Mouse (Mus musculus) c-Kit-positive CD71-positive TER-119-positive erythroid progenitor cells, embryonic 14.5 days (primary cell): ENCODE data around the gene Helt.

ENCODE experiments used
- DNase-seq: peaks from one replicate; pipeline ENCODE4 v3.0.0-alpha.2; 2013; ENCODE audit warnings: low spot score

The Helt gene

DNA sequence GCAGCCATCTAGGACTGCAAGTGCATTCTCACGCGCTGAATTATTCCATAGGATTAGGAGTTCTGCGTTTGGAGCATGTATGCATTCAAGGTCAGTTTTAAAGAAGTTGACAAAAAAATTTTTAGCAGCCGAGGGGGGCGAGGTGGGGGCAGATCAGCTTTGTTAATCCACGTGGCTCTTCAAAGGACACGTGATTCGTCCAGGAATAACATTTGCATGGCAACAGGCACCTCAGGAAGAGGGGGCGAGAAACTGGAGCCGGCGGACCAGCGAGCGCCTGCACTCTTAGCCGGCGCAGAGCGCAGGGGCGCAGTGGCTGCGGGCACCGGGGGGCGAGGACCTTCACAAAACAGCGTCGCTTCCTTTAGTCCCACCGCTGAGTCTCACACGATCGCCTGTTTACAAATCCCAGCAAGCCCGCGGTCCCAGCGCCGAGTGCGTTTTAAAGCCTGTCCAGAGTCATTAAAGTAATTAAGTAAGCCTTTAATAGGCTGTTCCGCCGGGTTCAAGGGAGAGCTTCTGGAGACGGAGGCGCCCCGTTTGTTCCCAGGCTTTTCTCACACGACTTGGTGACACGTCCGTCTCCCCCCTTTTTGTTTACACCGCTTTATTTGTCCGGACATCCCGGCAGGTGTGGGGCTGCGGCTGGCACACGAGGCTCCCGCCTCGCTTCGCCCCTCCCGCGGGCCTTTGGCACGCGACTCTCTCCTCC lies at the start of gene Helt:
Helt (minus strand) TSS at position 491 of the 712 bp plus-strand sequence.
- DNase-seq: no peak

DNA sequence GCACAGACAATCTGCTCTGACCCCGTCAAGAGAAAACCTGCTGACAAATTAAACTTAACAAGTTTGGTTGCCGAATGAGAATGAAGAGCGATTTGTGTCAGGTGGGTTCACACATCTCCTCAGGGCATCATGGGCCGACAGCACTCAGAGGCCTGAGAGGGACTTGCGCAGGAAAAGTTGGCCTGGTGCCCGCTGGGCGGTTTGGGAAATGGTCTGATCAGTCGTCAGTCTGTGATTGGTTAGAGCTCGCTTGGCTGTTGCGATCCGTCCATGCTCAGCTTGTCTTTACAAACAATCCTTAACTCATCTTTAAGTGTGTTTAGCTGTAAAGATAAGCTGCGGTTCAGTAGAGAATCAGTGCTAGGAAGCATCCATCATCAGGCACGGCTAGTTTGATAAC lies 47.8 kb upstream of the Helt start:
- DNase-seq: no peak

DNA sequence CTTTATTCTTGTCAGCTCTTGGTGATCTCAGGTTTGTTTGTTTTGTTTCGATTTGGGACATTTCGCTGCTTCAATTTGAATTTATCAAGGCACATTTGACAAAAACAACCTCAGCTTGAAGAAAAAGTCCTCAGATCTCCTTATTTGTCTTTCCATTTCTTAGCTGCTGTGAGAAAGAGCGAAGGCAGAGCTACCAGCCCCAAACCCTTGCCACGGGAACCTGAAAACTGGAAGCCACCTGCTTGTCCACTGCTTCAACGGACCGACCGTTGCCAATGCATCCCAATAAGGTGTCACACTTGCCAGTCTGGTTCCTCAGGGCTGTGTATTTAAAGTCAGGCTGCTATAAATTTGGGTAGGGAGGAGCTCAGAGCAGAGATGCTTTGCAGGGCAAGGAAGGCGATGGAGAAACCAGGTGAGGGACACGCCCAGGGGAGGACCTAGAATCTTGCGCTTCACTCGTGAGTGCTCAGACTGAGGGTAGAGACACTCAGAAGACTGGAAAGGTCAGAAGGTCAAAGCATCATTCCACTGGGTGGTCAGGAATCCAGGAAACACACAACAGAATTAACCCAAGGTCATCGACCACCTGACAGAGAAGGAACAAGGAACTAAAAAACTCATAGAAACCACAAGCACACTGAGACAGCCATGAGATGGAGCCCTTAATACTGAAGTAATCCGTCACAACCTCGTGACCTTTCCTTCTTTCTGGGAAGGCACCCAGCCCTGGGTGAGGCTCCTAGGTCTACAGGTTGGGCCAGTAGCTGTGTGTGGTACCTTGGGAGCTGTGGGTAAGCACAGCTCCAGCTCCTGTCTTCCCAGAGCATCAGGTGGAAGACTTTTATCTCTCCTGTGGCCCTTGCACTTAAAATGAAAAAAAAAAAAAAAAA lies 46.2 kb upstream of the Helt start:
- DNase-seq: no peak

DNA sequence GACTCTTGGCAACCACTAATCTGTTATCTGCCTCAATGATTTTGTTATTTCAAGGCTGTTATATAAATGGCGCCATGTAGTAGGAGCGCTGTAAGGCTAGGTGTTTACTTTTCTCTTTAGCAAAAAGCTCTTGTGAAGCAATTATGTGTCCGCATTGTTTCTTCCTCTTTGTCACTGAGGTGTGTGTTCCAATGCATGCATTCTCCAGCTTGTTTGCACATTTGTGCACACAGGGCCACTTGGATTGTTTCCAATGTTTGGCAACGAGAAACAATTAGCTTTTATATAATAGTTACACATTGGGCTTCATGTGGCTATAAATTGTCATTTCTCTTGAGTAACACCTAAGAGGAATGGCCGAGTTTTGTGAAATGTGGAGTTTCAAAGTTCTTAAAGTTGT lies 44.8 kb upstream of the Helt start:
- no peak for DNase-seq

DNA sequence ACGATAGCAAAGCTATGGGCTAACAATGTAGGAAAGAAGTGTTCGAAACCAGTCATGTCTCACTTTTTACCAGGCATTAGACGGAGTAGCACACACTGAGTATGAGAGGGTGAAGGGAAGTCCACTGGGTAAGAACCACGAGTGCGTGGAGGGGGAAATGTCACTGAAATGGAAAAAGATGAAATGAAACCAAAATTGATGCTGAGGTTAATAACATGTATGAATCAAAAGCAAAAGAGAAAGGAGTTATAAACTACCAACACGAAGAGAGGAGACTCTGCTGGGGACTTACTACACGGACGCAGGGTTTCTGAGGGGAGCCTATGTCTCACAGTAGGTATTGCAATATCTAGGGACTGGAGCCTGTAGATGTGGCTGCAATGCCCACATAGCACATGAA lies 41.9 kb upstream of the Helt start:
- DNase-seq: no peak

DNA sequence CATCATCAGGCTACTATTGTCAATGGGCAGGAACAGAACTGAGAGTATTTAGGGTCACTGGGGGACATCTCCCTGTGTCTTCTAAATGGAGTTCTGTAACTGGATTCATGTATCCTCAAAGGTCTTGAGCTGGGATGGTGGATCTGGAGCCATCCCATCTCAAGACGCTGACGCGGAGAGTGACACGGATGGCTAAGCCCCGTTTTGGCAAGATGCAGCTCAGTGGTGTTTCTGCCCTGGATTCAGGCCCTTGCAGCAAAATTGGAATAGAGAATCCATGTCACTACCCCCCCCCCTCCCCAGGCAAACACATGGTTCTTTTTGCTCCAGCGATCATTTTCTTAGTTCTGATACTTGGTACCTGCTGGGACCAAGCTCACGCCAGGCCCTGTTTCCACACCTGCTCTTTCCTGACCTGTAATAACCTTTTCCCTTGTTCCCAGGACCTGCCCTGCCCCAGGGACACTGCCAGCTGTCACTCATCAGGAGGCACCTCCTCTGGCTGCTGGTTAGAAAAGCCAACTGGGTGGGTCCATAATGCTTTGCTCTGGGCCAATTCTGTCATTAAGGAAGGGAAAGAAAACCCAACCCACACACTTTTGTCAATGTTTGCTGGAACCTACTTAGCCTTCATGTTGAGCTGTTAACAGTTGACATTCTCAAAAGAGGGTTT lies 38.1 kb upstream of the Helt start:
- DNase-seq: no peak

DNA sequence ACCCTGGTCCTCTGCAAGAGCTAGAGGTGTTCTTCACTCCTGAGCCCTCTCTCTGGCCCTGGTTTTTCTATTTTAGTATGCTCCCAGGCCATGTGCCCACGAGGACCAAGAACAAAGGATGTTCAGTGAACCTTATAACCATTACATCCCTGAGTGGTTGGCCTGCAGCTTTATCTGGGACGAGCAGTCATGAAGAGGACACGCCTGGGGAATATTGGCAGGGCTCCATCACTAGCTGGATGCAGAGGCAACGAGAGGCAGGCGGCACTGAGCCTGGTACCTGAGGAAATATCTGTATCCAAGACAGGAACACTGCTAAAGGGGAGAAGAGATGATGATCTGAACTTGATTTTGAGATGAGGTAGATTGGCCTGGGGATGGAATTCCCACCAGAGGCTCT lies 37.3 kb upstream of the Helt start:
- no peak for DNase-seq

DNA sequence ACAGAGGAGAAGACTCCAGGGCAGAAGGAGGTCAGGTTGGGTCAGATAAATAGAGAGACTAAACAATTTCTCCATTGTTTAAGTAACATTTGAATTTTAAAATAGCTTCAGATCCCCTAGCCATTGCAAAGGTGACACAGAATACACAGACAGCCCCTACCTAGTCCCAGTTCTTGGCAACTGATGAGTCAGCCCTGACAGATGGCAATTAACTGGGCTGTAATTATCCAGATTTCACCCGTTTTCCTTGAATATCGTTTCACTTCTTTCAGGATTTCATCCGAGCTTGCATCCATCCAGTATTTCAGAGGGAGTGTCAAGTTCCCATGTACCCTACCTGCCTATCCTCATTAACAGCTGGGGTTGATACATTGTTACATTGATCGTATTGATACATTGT lies 34.9 kb upstream of the Helt start:
- no peak for DNase-seq

DNA sequence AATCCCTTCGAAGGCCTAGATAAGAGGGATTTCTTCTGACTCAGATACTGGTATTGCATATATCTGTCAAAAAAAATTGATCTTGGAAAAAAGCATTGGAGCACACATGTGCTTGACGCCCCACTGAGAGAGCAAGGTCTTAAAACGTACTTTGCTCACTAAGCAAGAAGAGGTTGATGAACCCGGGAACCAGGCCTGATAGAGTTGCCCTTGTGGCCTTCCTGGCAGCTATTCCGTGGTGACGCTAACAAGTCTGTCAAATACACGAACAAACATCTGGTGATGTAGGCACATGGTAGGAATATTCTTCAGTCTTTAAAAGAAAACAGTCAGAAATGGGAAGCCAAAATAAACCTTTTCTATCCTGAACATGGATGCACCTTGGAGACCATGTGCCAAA lies 32.8 kb upstream of the Helt start:
- DNase-seq: no peak

DNA sequence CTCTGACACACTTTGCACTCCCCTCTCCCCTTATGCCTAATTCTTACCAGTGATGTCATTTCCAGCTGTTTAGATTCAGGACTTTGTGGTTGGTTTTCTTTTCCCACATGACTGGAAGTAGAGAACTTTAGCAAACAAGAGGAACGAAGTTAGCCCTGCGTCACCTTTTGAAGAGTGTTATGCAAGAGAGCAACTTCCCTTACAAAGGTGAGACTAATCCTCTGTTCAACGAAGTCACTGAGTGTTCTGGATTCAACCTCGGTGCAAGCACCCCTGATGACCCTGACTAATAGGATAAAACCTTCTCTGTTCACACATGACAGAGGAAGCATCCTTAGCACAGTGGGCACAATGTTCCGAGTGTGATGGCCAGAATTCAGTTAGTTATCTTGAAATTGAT lies 32.2 kb upstream of the Helt start:
- no peak for DNase-seq

DNA sequence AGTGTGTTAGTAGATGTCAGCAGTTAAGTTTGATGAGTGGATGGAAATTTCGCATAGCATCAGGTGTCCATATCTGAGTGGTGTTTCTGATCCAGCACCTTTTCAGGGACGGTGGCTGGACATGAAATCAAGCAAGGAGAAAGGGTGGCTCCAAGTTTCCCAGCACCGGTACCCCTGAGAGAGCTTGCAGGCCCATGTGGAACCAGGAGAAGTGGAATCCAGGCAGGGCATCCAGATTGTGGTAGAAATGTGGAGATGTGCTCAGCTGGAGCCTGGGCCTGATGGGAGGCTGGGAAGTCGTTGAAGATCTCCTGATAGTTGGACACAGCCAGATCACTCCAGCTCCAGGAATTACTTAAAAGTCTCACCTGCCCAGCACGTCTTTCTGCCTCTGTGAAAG lies 30.2 kb upstream of the Helt start:
- no peak for DNase-seq

DNA sequence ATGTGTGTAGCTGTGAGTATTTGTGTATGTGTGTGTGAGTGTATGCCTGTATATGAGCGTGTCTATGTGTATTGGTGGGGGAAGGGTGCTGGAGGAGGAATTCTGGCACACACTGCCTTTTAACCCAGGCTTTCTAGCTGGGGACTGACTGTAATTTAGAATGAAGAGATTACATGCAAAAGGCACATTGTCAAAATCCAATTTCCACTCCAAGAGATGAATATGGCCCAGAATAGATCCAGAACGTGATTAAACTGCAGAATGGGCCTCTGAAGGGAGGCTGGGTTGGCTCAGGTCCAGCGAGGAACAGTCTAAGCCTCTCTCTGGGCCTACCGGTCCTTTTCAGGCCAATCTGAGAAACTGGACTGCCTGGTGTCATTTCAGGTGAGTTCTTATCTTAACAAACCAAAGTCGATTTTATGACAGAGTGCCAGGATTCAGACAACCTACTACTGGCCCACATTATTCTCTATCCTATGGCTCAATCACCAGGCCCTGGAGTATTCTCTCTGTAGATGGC lies 29.3 kb upstream of the Helt start:
- DNase-seq: no peak

DNA sequence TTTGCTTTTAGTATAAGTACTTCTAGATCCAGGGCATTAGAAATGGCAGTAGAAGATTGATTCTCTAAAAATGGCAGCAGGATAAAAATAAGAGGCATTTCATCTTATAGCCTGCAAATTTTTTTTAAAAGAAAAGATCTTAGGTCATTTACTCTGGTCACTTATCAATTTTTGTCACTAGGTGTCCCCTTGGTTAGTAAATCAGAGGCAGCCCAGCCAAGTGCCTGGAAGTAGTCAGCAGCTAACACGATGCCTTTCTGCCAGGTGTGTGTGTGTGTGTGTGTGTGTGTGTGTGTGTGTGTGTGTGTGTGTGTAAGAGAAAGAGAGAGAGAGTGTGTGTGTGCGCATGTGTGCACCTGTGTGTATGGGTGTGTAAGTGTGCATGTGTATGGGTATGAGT lies 28.4 kb upstream of the Helt start:
- DNase-seq: no peak

DNA sequence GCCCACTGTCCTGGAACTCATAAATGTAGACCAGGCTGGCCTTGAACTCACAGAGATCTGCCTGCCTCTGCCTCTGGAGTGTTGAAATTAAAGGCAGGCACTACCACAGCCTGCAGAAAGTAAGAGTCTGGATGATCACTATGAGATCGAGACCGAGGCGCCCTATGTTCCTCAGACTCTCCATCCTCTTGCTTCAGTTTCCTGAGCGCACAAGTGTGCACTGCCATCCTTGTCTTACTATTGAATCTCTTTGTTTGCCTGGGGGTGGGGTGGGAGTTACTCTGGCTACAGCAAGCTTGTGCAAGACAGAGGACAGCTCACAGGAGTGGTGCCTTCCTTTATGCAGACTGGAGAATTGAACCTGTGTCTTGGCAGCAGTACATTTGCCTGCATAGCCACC lies 27.9 kb upstream of the Helt start:
- no peak for DNase-seq

DNA sequence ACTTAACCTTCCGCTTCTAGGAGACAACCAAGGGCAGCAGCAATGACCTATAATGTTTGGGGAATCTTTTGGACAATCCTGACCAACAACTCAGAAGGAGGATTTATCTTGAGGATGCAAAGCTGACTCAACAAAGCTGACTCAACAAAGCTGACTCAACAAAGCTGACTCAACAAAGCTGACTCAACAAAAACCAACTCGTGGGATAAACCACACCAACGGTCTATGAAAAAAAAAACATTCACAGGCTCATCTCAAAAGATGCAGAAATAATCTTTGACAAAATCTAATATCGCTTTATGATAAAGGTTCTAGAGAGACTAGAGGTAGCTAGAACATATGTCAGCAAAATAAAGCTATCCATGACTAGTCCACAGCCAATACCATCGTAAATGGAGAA lies 24.3 kb upstream of the Helt start:
- DNase-seq: no peak

DNA sequence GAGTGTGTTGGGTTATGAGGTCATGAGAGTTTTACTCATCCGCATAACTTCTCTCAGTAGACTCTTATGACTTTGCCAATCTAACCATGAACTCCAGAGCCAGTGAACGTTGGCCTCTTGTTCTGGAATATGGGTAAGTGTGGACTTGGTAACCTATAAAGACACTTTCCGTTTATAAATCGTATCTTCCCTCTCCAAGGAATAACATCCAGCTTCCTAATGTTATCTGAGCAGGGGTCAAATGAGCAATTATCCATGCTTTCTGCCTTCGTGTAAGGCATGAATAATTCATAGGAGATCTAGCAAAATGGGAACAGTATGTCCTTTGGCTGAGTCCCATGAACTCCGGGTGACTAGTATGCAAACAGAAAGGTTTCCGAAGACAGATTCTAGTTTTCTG lies 22.7 kb upstream of the Helt start:
- DNase-seq: no peak

DNA sequence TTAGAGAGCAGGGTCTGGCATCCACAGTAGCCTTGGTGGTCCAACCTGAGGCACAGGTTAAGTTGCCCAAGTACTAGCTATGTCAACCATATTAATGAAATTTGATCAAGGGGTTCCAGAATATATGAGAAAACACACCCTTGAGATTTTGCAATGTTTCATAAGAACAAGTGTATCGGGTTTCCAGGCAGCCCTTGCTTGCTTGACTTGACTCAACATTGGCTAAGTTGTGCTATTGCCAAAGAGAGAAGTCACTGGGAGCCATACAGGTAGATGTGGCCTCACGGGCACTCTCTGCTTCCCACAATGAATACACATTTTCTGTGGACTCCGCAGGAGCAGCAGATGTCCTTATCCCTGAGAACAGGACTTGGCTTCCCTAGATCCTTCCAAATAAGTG lies 19.3 kb upstream of the Helt start:
- DNase-seq: no peak

DNA sequence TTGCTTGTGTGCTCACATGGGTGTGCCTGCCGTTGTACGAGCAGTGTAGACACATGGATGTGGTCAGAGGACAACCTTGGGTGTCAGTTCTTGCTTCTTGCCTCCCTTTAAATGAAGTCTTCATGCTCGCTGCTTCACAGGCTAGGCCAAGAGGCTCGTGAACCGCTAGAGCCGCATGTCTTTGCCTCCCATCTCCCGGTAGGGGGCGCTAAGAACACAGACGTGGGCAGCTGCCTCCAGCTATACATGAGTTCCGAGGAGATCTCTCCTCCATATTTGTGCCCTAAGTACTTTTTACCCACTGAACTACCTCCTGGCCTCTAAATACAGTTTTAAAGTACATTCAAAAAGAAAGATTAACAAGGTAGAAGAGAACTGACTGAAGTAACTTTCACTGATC lies 16.7 kb upstream of the Helt start:
- DNase-seq: peak; percentile 82

DNA sequence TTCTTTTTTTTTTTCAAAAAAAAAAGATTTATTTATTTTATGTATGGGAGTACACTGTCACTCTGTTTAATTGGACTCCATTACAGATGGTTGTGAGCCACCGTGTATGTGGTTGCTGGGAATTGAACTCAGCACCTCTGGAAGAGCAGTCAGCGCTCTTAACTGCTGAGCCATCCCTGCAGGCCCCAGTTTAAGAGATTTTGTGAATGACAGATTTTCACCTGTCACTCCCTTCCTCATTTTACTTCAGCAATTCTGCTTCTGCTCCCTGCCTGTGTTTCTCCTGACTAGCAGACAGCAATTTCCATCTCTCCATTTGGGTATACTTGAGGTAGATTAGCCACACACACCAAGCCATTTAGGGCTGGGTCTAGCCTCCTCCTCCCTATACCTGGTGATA lies 13.7 kb upstream of the Helt start:
- no peak for DNase-seq

DNA sequence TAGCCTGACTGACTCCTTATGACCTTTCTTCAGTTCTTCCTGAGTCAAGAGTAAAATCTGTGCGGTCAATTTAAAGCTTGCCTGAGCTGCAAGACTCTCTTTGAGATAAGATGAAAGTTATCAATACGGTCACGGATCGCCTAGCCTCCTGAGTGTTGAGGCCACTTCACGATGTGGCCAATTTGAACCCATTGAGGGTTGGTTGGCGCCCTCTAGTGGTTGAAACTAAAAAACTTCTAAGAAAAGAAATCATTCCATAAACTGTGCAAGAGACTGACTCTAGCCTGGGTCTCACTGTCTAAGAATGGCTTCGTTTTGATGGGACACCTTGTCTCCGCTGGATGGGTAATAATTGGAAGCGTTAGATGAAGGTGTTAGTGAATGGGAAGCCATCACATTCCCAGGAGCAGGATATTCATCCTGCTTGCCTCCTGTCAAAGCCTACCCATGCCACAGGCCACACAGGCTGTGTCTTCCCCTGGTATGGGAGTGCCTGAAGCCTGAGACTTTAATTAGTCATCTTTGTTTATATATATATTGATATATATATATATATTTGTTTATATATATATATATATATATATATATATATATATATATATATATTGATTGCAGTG lies 11.4 kb upstream of the Helt start:
- peak; percentile 60 for DNase-seq

DNA sequence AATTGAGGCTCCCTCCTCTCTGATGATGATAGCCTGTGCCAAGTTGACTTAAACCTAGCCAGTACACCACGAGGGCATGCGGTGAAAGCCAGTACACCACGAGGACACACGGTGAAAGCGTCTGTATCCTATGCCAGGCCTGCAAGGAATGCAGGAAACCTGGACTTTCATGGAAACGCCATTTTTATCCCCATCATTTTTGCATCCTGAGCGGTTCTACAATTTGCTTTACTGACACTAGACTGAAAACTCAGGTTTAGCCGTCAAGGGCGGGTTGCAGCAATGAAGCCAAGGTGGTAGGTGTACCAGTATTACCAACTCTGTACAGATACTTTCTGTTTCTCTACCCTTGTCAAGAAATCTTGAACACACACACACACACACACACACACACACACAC lies 7.7 kb upstream of the Helt start:
- DNase-seq: no peak

DNA sequence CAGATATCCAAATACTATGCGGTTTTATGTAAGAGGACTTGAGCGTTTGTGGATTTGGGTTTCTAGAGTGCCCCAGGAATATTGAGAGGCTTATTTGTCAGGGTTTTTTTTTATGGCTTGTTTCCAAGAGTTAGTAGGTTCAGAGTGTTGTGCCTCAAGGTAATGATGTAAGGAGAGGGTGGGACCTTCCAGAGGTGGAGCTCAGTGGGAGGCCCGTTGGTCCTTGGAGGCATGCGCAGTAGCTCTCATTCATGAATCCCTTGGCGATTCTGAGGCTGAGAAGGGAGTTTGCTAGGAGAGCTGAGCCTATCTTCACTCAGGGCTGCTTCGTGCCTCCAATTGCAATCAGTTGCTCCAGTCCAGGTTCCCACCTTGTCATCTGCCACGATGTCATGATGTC lies 4.4 kb upstream of the Helt start:
- DNase-seq: no peak
